Mouse (Mus musculus) olfactory bulb, adult 2 months (tissue): ENCODE measurements around the gene Dlg2.

ENCODE experiments used
- CTCF ChIP-seq: fragments of 200-500 bp; IDR thresholded peaks from 2 replicates; pipeline ENCODE4 v1.5.1; 2012; ENCODE audit warnings: low read depth, mild to moderate bottlenecking, low read length, moderate library complexity; ENCODE audit not compliant: insufficient read depth
- POLR2A ChIP-seq: fragments of 200-500 bp; IDR thresholded peaks from 2 replicates; pipeline ENCODE4 v1.6.1; 2012; ENCODE audit warnings: mild to moderate bottlenecking, low read depth, low read length, moderate library complexity; ENCODE audit not compliant: insufficient read depth

DNA sequence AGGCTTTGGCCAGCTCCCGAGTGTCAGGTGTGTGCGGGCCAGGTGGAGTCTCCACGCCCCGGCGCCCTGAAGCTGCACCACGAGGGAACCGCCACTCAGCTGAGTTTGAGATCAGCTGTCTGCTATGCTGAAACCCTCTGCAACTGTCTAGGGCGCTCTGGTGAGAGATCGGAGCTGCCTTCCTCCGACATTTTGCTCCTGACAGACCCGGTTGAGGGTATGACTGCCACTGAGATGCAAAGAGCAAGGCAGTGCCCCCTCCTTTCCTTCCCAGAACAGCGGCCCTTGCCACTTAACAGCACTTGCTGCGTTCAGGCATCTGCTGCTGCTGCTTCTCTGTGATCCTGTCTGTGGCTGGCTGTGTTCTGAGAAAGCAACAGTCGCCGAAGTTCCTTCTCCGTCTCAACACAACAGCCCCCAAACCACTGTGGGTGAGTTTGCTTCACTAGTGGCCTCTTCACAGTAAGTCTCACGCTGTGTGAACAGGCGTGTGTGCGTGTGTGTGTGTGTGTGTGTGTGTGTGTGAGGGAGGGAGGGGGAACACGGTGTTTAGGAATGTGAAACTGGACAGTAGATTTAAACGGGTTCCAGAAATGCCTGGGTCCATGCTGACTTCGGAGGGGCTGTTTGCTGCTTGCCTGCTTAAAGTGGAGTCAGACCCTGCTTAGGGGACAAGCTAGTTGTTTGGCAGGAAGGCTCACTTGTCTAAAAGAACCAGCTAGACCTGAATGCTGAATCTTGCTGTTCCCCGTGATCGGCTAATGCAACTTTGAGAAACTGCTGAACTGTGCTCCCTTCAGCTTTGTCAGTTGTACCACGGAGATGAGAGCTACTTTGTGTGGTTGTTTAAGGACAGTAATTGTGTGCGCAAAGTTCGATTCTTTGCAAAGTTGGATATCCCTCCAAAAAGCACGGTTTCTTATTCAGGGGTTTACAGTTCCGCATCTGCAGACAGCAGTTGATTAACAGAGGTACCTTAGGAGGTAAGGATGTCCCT is 1704.4 kb downstream of the Dlg2 start:
- TF ChIP-seq CTCF (no peak), POLR2A (no peak)
